11 mouse cellular contexts compared by ENCODE assay signal in genomic region chr14:105805362-105805761, GRCm38 (mm10).
"Had no signal": no experiment of that assay in that cellular context is flagged by ENCODE, and none has a peak within 500 bp of the region (broad histone marks: within the 10 kb centered on the region; RNA-seq: fewer than 3 reads in every experiment).

No protein-coding gene starts in this region.

- H3K4me3 ChIP-seq: limb, embryonic 13.5 days; midbrain, embryonic 13.5 days; neural tube, embryonic 12.5 days had no signal

- H3K36me3 ChIP-seq: limb, embryonic 13.5 days; midbrain, embryonic 13.5 days; neural tube, embryonic 12.5 days had no signal

- H3K9ac ChIP-seq: limb, embryonic 13.5 days; liver, embryonic 14.5 days; midbrain, embryonic 13.5 days; neural tube, embryonic 12.5 days had no signal

- H3K27me3 ChIP-seq: limb, embryonic 13.5 days; midbrain, embryonic 13.5 days; neural tube, embryonic 12.5 days had no signal

- H3K9me3 ChIP-seq: limb, embryonic 13.5 days; midbrain, embryonic 13.5 days; neural tube, embryonic 12.5 days had no signal

- H3K4me2 ChIP-seq: limb, embryonic 13.5 days; midbrain, embryonic 13.5 days; neural tube, embryonic 12.5 days had no signal

- DNase-seq: kidney, adult 8-10 months; kidney, postnatal 36 days; left cerebral cortex, postnatal 4 days; retina, postnatal 1 day; right cerebral cortex, postnatal 14 days had no signal

- H3K27ac ChIP-seq: kidney, postnatal 0 days; limb, embryonic 13.5 days; liver, embryonic 14.5 days; midbrain, embryonic 13.5 days; neural tube, embryonic 12.5 days had no signal

- ATAC-seq: intestine, postnatal 0 days; midbrain, embryonic 13.5 days had no signal
